Mouse (Mus musculus) kidney, postnatal 25 days (tissue): Measurements from ENCODE around the gene Kcnd3.

Experiments
- DNase-seq, 2 experiments: peaks; one replicate each; pipeline ENCODE4 v3.0.0; 2021; ENCODE audit warnings: mixed read lengths in 2 of 2

Kcnd3 gene

GRCm38 (mm10) chr3:105451627-105452555 lies at the start of gene Kcnd3:
Kcnd3 (plus strand) TSS chr3:105452330.
- peak; percentile 36 to 69 for DNase-seq

- peak; percentile 37 to 72 for DNase-seq
Measured at GRCm38 (mm10) chr3:105402676-105403075, 49.5 kb upstream of the Kcnd3 start.

GRCm38 (mm10) chr3:105403410-105404076 lies 48.6 kb upstream of the Kcnd3 start:
- DNase-seq, result no peak

- peak in 1 of 2 experiments; percentile 56 for DNase-seq
Measured at GRCm38 (mm10) chr3:105404077-105404446, 48.1 kb upstream of the Kcnd3 start.

- no peak for DNase-seq
Measured at GRCm38 (mm10) chr3:105405516-105405915, 46.6 kb upstream of the Kcnd3 start.

- peak; percentile 18 to 48 for DNase-seq
Measured at GRCm38 (mm10) chr3:105406036-105406435, 46.1 kb upstream of the Kcnd3 start.

GRCm38 (mm10) chr3:105408211-105408610 lies 43.9 kb upstream of the Kcnd3 start:
- DNase-seq, result no peak

- no peak for DNase-seq
Measured at GRCm38 (mm10) chr3:105410810-105411209, 41.3 kb upstream of the Kcnd3 start.

GRCm38 (mm10) chr3:105411776-105412175 lies 40.4 kb upstream of the Kcnd3 start:
- DNase-seq, result no peak

- DNase-seq, result no peak
Measured at GRCm38 (mm10) chr3:105412229-105412628, 39.9 kb upstream of the Kcnd3 start.

- DNase-seq, result no peak
Measured at GRCm38 (mm10) chr3:105412681-105413080, 39.4 kb upstream of the Kcnd3 start.

GRCm38 (mm10) chr3:105418441-105418840 lies 33.7 kb upstream of the Kcnd3 start:
- no peak for DNase-seq

GRCm38 (mm10) chr3:105422391-105422790 lies 29.7 kb upstream of the Kcnd3 start:
- DNase-seq, result no peak

- DNase-seq, result no peak
Measured at GRCm38 (mm10) chr3:105423427-105423826, 28.7 kb upstream of the Kcnd3 start.

- no peak for DNase-seq
Measured at GRCm38 (mm10) chr3:105428586-105428985, 23.5 kb upstream of the Kcnd3 start.

- DNase-seq, result no peak
Measured at GRCm38 (mm10) chr3:105436383-105436782, 15.7 kb upstream of the Kcnd3 start.

- no peak for DNase-seq
Measured at GRCm38 (mm10) chr3:105436971-105437370, 15.2 kb upstream of the Kcnd3 start.

- DNase-seq, result no peak
Measured at GRCm38 (mm10) chr3:105440873-105441495, 11.1 kb upstream of the Kcnd3 start.

GRCm38 (mm10) chr3:105450641-105451470 lies 1.3 kb upstream of the Kcnd3 start:
- peak; percentile 25 to 49 for DNase-seq

- DNase-seq, result peak; percentile 19 to 41
Measured at GRCm38 (mm10) chr3:105452556-105453213, 555 bp downstream of the Kcnd3 start.

- no peak for DNase-seq
Measured at GRCm38 (mm10) chr3:105453214-105453950, 1.3 kb downstream of the Kcnd3 start.
